Mouse (Mus musculus) G1E (cell line): ENCODE measurements at regions not wholly inside any gene's neighbourhood (a gene's known extent, or its start where the extent isn't known, plus 50 kb on each side); places are given as distances from the start of the nearest gene placed in this dataset.

Experiments
- ATAC-seq: 2 replicates; pipeline ENCODE4 v1.8.0; 2016; ENCODE audit warnings: mild to moderate bottlenecking; ENCODE audit not compliant: insufficient number of reproducible peaks, poor library complexity, low FRiP score, severe bottlenecking; ENCODE audit errors: extremely low read depth
- DNase-seq: peaks from one replicate; pipeline ENCODE4 v3.0.0; 2012; ENCODE audit warnings: low spot score
- H3K27me3 ChIP-seq: 2 replicates; pipeline ENCODE4 v1.6.1; 2012; ENCODE audit warnings: mild to moderate bottlenecking, low read length, inconsistent platforms; ENCODE audit not compliant: insufficient read depth
- H3K36me3 ChIP-seq: replicated peaks from 2 replicates; pipeline ENCODE3; 2012; ENCODE audit warnings: mild to moderate bottlenecking, inconsistent platforms
- H3K4me1 ChIP-seq: 2 replicates; pipeline ENCODE4 v1.6.1; 2012; ENCODE audit warnings: low read depth, low read length, inconsistent platforms, mixed read lengths; ENCODE audit not compliant: insufficient read depth
- H3K4me3 ChIP-seq: 2 replicates; pipeline ENCODE4 v1.5.1; 2012; ENCODE audit warnings: low read depth, mild to moderate bottlenecking, inconsistent platforms, low read length, moderate library complexity, mixed read lengths
- H3K9me3 ChIP-seq: replicated peaks from 2 replicates; pipeline ENCODE4 v1.6.1; 2012; ENCODE audit warnings: inconsistent platforms
- CTCF ChIP-seq: IDR thresholded peaks from 2 replicates; pipeline ENCODE4 v1.5.1; 2012; ENCODE audit warnings: low read depth, low read length, inconsistent platforms, mixed read lengths
- GATA1 ChIP-seq: IDR thresholded peaks from 2 replicates; pipeline ENCODE4 v1.6.1; 2012; ENCODE audit warnings: borderline replicate concordance, low read length, inconsistent platforms, mixed read lengths
- GATA2 ChIP-seq: IDR thresholded peaks from 2 replicates; pipeline ENCODE4 v1.6.1; 2012; ENCODE audit warnings: low read depth, low read length, inconsistent platforms, borderline replicate concordance
- POLR2AphosphoS5 ChIP-seq: IDR thresholded peaks from 2 replicates; pipeline ENCODE4 v1.6.1; 2012; ENCODE audit warnings: low read depth, low read length, inconsistent platforms; ENCODE audit not compliant: insufficient replicate concordance
- TAL1 ChIP-seq: conservative IDR thresholded peaks from 2 replicates; pipeline ENCODE4 v1.6.1; 2012; ENCODE audit warnings: low read depth, low read length, inconsistent platforms, mixed read lengths

- TF ChIP-seq CTCF = no peak
- TF ChIP-seq TAL1 = no peak
- no peak for TF ChIP-seq GATA1
- ATAC-seq (no peak), DNase-seq (no peak)
- H3K9me3 ChIP-seq = no peaks in the 10 kb centered on the region
- H3K4me3 ChIP-seq = no peak overlapping the region
- H3K36me3 ChIP-seq = no peaks in the 10 kb centered on the region
- no peaks in the 10 kb centered on the region for H3K4me1 ChIP-seq
- H3K27me3 ChIP-seq = no peaks in the 10 kb centered on the region
Observed at GRCm38 (mm10) chr8:42107582-42107981, 690.7 kb upstream of the Frg1 start.

- no peaks in the 10 kb centered on the region for H3K36me3 ChIP-seq
- DNase-seq (no peak), ATAC-seq (no peak)
- no peaks in the 10 kb centered on the region for H3K4me1 ChIP-seq
- H3K27me3 ChIP-seq = no peaks in the 10 kb centered on the region
- no peak for TF ChIP-seq TAL1
- TF ChIP-seq GATA2 = no peak
- TF ChIP-seq GATA1 = no peak
- no peak for TF ChIP-seq POLR2AphosphoS5
- H3K4me3 ChIP-seq = no peak overlapping the region
- H3K9me3 ChIP-seq = no peaks in the 10 kb centered on the region
Observed at GRCm38 (mm10) chr8:42069314-42069713, 652.4 kb upstream of the Frg1 start.

GRCm38 (mm10) chr8:42043526-42043925, 626.7 kb upstream of the Frg1 start:
- ATAC-seq (no peak), DNase-seq (no peak)
- TF ChIP-seq CTCF (no peak), GATA2 (no peak), POLR2AphosphoS5 (no peak), GATA1 (no peak)
- no peaks in the 10 kb centered on the region for H3K27me3 ChIP-seq
- no peaks in the 10 kb centered on the region for H3K9me3 ChIP-seq
- H3K4me3 ChIP-seq = no peak overlapping the region
- H3K4me1 ChIP-seq = no peaks in the 10 kb centered on the region
- H3K36me3 ChIP-seq = no peaks in the 10 kb centered on the region

- TF ChIP-seq POLR2AphosphoS5 = no peak
- TF ChIP-seq TAL1 = no peak
- no peak for TF ChIP-seq CTCF
- TF ChIP-seq GATA1 = no peak
- TF ChIP-seq GATA2 = no peak
Observed at GRCm38 (mm10) chr8:42039245-42039644, 622.4 kb upstream of the Frg1 start.

GRCm38 (mm10) chr8:42026934-42027333, 610.1 kb upstream of the Frg1 start:
- DNase-seq = no peak
- ATAC-seq = no peak
- no peak overlapping the region for H3K4me3 ChIP-seq
- no peaks in the 10 kb centered on the region for H3K27me3 ChIP-seq
- TF ChIP-seq POLR2AphosphoS5 = no peak
- TF ChIP-seq TAL1 = no peak
- no peak for TF ChIP-seq GATA1
- TF ChIP-seq CTCF = no peak
- TF ChIP-seq GATA2 = no peak
- H3K9me3 ChIP-seq = no peaks in the 10 kb centered on the region
- H3K4me1 ChIP-seq = no peaks in the 10 kb centered on the region
- no peaks in the 10 kb centered on the region for H3K36me3 ChIP-seq

More at GRCm38 (mm10) chr8:42039245-42039644, 622.4 kb upstream of the Frg1 start:
- H3K4me3 ChIP-seq = no peak overlapping the region
- no peaks in the 10 kb centered on the region for H3K9me3 ChIP-seq
- H3K27me3 ChIP-seq = no peaks in the 10 kb centered on the region
- H3K36me3 ChIP-seq = no peaks in the 10 kb centered on the region
- H3K4me1 ChIP-seq = no peaks in the 10 kb centered on the region
- no peak for ATAC-seq
- DNase-seq = no peak

- no peaks in the 10 kb centered on the region for H3K4me1 ChIP-seq
- ATAC-seq = no peak
- no peaks in the 10 kb centered on the region for H3K9me3 ChIP-seq
- TF ChIP-seq GATA1 (no peak), POLR2AphosphoS5 (no peak), CTCF (no peak)
- H3K36me3 ChIP-seq = no peaks in the 10 kb centered on the region
- no peak overlapping the region for H3K4me3 ChIP-seq
- H3K27me3 ChIP-seq = no peaks in the 10 kb centered on the region
- DNase-seq = no peak
Observed at GRCm38 (mm10) chr8:42017786-42018185, 600.9 kb upstream of the Frg1 start.

GRCm38 (mm10) chr8:42003170-42003569, 586.3 kb upstream of the Frg1 start:
- H3K4me1 ChIP-seq = no peaks in the 10 kb centered on the region
- no peak overlapping the region for H3K4me3 ChIP-seq
- H3K9me3 ChIP-seq = no peaks in the 10 kb centered on the region
- TF ChIP-seq GATA2 (no peak), CTCF (no peak), POLR2AphosphoS5 (no peak), TAL1 (no peak), GATA1 (no peak)
- no peaks in the 10 kb centered on the region for H3K27me3 ChIP-seq
- ATAC-seq (no peak), DNase-seq (no peak)
- no peaks in the 10 kb centered on the region for H3K36me3 ChIP-seq
